Mouse (Mus musculus) bone marrow macrophage, adult 2 months (primary cell): ENCODE results near the gene Ptar1.

Experiments
- CTCF ChIP-seq: IDR thresholded peaks from 2 replicates; pipeline ENCODE4 v1.5.1; 2012; ENCODE audit warnings: low read depth, mild to moderate bottlenecking, low read length, moderate library complexity
- POLR2A ChIP-seq: IDR thresholded peaks from 2 replicates; pipeline ENCODE4 v1.6.1; 2012; ENCODE audit warnings: mild to moderate bottlenecking, low read depth, low read length, borderline replicate concordance

GRCm38 (mm10) chr19:23668142-23668655 lies 19.0 kb upstream of the Ptar1 start:
- TF ChIP-seq CTCF = no peak
- TF ChIP-seq POLR2A = no peak
